ENCODE assay signal across 11 mouse cellular contexts in the genomic region with DNA sequence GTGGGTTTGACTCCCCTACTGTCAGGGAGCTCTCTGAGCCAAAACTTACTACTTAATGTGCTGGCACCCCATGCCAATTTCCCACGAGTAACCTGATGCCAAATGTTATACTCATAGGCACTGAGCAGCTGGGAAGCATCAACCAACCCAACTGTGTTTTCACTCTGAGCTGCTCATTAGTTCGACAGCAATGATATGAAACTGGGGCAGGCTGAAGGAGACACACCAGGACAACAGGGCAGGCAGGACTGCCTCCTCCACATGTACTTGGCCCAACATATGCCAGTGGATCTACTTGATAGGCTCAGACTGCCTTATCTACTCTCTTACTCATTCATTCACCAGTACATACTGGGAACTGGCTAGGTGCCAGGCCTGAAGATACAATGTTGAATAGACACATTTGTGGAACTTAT. TPM values are rescaled to one million over a fixed set of nuclear protein-coding genes. Genes with fewer than 3 reads are reported as not detected.
DNase-seq lines count a peak whose midpoint lies in the region; ATAC-seq lines count a peak whose summit lies in the region.
"Had no signal": no experiment of that assay in that cellular context is flagged by ENCODE, and none has a peak within 500 bp of the region (broad histone marks: within the 10 kb centered on the region; RNA-seq: fewer than 3 reads in every experiment).

No protein-coding gene starts in this region.

- H3K4me1 ChIP-seq in heart, embryonic 13.5 days: peaks cover 34% of the 10 kb centered on the region
- H3K4me1 ChIP-seq in heart, embryonic 11.5 days (ENCODE audit: control insufficient read depth, insufficient read depth, low read length): peaks cover 7% of the 10 kb centered on the region; the same call in 1 of the 2 replicates
- H3K4me1 ChIP-seq: hindbrain, embryonic 15.5 days had no signal

- peaks cover 99% of the 10 kb centered on the region for H3K36me3 ChIP-seq in heart, embryonic 13.5 days
- H3K36me3 ChIP-seq in heart, embryonic 11.5 days (ENCODE audit: control insufficient read depth, insufficient read depth, low read length): peaks cover 40% of the 10 kb centered on the region

- WGBS in heart, embryonic 13.5 days: 39% methylated on average over 2 of the region's 2 CpGs
- WGBS in heart, embryonic 11.5 days (ENCODE audit: insufficient replicate concordance): 56% methylated on average over 2 of the region's 2 CpGs

- no peak overlapping the region for H3K4me3 ChIP-seq in heart, embryonic 13.5 days
- no peak overlapping the region for H3K4me3 ChIP-seq in heart, embryonic 11.5 days (ENCODE audit: low read depth, low read length)
- H3K4me3 ChIP-seq: hindbrain, embryonic 15.5 days; liver, embryonic 15.5 days had no signal

- H3K27ac ChIP-seq in heart, embryonic 13.5 days (replicated peaks): peak overlapping the region; percentile 48
- H3K27ac ChIP-seq in heart, embryonic 11.5 days (ENCODE audit: low read depth, low read length): no peak overlapping the region
- H3K27ac ChIP-seq: hindbrain, embryonic 15.5 days; liver, embryonic 15.5 days had no signal

- H3K4me2 ChIP-seq in heart, embryonic 13.5 days: no peak overlapping the region
- H3K4me2 ChIP-seq in heart, embryonic 11.5 days: no peak overlapping the region
- H3K4me2 ChIP-seq: hindbrain, embryonic 15.5 days; liver, embryonic 15.5 days had no signal

- H3K9me3 ChIP-seq in heart, embryonic 13.5 days: no peaks in the 10 kb centered on the region
- H3K9me3 ChIP-seq in heart, embryonic 11.5 days (replicated peaks; ENCODE audit: control insufficient read depth, low read length): no peaks in the 10 kb centered on the region
- H3K9me3 ChIP-seq: hindbrain, embryonic 15.5 days; liver, embryonic 15.5 days had no signal

- ATAC-seq in heart, embryonic 13.5 days (ENCODE audit: extremely low read depth, insufficient number of reproducible peaks, low FRiP score, low TSS enrichment): 0 out of 2 replicates have a peak, but pooled peaks have one; percentile 44
- no peak; the same call in 1 of the 2 replicates for ATAC-seq in heart, embryonic 11.5 days (replicated peaks; ENCODE audit: insufficient number of reproducible peaks, low FRiP score, low TSS enrichment)

- DNase-seq in 3T3-L1 (ENCODE audit: low read depth, low spot score): peak; percentile 40
- peak; percentile 56 for DNase-seq in Muller cell, postnatal 12 days (ENCODE audit: inconsistent ontology term)
- peak; percentile 85 for DNase-seq in layer of hippocampus, adult 9-10 months (ENCODE audit: low spot score)
- DNase-seq in gastrocnemius, postnatal 25 days: no peak
- no peak for DNase-seq in urinary bladder, postnatal 36 days (ENCODE audit: low spot score in 2 of 2)
- DNase-seq: embryo, embryonic 11 days; thymus, postnatal 4 days had no signal

- no peak overlapping the region for H3K9ac ChIP-seq in heart, embryonic 13.5 days
- H3K9ac ChIP-seq in heart, embryonic 11.5 days (ENCODE audit: low read depth, low read length): no peak overlapping the region
- H3K9ac ChIP-seq: hindbrain, embryonic 15.5 days; liver, embryonic 15.5 days had no signal

- no peaks in the 10 kb centered on the region for H3K27me3 ChIP-seq in heart, embryonic 13.5 days (replicated peaks)
- H3K27me3 ChIP-seq in heart, embryonic 11.5 days (ENCODE audit: control insufficient read depth, insufficient read depth, low read length): no peaks in the 10 kb centered on the region
- H3K27me3 ChIP-seq: hindbrain, embryonic 15.5 days; liver, embryonic 15.5 days had no signal

RNA-seq across cellular contexts. Expression of gene Tm9sf4, which starts 25.1 kb away (rescaled TPM):
- 59.0 and 63.0 TPM in 2 replicates for polyA plus RNA-seq in heart, embryonic 13.5 days (2015; fragmentation: Nextera tagmentation; extraction: Ambion mirVana)
- 73.2 and 75.8 TPM in 2 replicates for polyA plus RNA-seq in heart, embryonic 11.5 days (2014; fragmentation: Nextera tagmentation; extraction: Ambion mirVana)
- total RNA-seq in gastrocnemius, postnatal 25 days (2021): 10 to 100 TPM; 33.7 to 34.9 TPM

RNA-seq across cellular contexts. Expression of gene Tspyl3, which starts 39.1 kb away (rescaled TPM):
- polyA plus RNA-seq in heart, embryonic 13.5 days (2015; fragmentation: Nextera tagmentation; extraction: Ambion mirVana): 5.7 and 7.3 TPM in 2 replicates
- 4.8 and 5.6 TPM in 2 replicates for polyA plus RNA-seq in heart, embryonic 11.5 days (2014; fragmentation: Nextera tagmentation; extraction: Ambion mirVana)
- under 1 TPM; 0.78 to 0.82 TPM for total RNA-seq in gastrocnemius, postnatal 25 days (2021)

RNA-seq across cellular contexts. Expression of gene Plagl2, which starts 55.0 kb away (rescaled TPM):
- polyA plus RNA-seq in heart, embryonic 13.5 days (2015; fragmentation: Nextera tagmentation; extraction: Ambion mirVana): 12.2 and 12.5 TPM in 2 replicates
- polyA plus RNA-seq in heart, embryonic 11.5 days (2014; fragmentation: Nextera tagmentation; extraction: Ambion mirVana): 22.6 and 25.3 TPM in 2 replicates
- total RNA-seq in gastrocnemius, postnatal 25 days (2021): 1 to 10 TPM; 3.2 to 4.0 TPM

RNA-seq across cellular contexts. Expression of gene Pofut1, which starts 55.1 kb away (rescaled TPM):
- 4.6 and 4.8 TPM in 2 replicates for polyA plus RNA-seq in heart, embryonic 13.5 days (2015; fragmentation: Nextera tagmentation; extraction: Ambion mirVana)
- 5.8 and 6.6 TPM in 2 replicates for polyA plus RNA-seq in heart, embryonic 11.5 days (2014; fragmentation: Nextera tagmentation; extraction: Ambion mirVana)
- total RNA-seq in gastrocnemius, postnatal 25 days (2021): 10 to 100 TPM; 11.4 to 12.2 TPM

Comparison
In these comparisons a context has a peak if more than half of its experiments do, and no peak if none do; other contexts are left out.
1. DNase-seq: peak in 3T3-L1 (single experiment), Muller cell, postnatal 12 days (single experiment) and layer of hippocampus, adult 9-10 months (single experiment); none in gastrocnemius, postnatal 25 days (single experiment) and urinary bladder, postnatal 36 days (0 of 2).